Mouse (Mus musculus) ES-E14 (cell line): ENCODE measurements around the gene Bag5. TPM values are rescaled to one million over a fixed set of nuclear protein-coding genes. Genes with fewer than 3 reads are reported as not detected.

Experiments used
- DNase-seq: peaks from one replicate; pipeline ENCODE4 v3.0.0-alpha.2; 2013; ENCODE audit warnings: low read depth, low spot score
- H3K27ac ChIP-seq: 2 replicates; pipeline ENCODE4 v1.5.1; 2012; ENCODE audit warnings: low read depth, mild to moderate bottlenecking, low read length, moderate library complexity, mixed read lengths; ENCODE audit not compliant: poor library complexity, insufficient read depth, severe bottlenecking
- H3K36me3 ChIP-seq: 2 replicates; pipeline ENCODE4 v1.6.1; 2012; ENCODE audit warnings: mild to moderate bottlenecking, low read length, moderate library complexity, mixed read lengths; ENCODE audit not compliant: control insufficient read depth, poor library complexity, insufficient read depth, severe bottlenecking
- H3K4me1 ChIP-seq, 2 experiments: fragments of 150-350 bp in 1 of 2; sonication (generic) in 1 of 2; 2 replicates each; pipeline ENCODE4 v1.6.1; 2012; ENCODE audit warnings: low read length in 2 of 2, mild to moderate bottlenecking in 1 of 2, mixed read lengths in 1 of 2; ENCODE audit not compliant: control insufficient read depth in 2 of 2, insufficient read depth in 2 of 2, poor library complexity in 1 of 2
- H3K4me3 ChIP-seq, 2 experiments: fragments of 150-350 bp in 1 of 2; sonication (generic) in 1 of 2; 2 replicates each; pipeline ENCODE4 v1.5.1; 2012; ENCODE audit warnings: low read length in 2 of 2, low read depth in 1 of 2, mild to moderate bottlenecking in 1 of 2, mixed read lengths in 1 of 2; ENCODE audit not compliant: insufficient read depth in 1 of 2, poor library complexity in 1 of 2, severe bottlenecking in 1 of 2
- H3K9ac ChIP-seq: 2 replicates; pipeline ENCODE4 v1.6.1; 2012; ENCODE audit warnings: low read depth, mild to moderate bottlenecking, low read length, mixed read lengths; ENCODE audit not compliant: poor library complexity, insufficient read depth, severe bottlenecking
- H3K9me3 ChIP-seq: fragments of 150-350 bp; sonication (generic); 2 replicates; pipeline ENCODE4 v1.6.1; 2012; ENCODE audit warnings: low read depth, mild to moderate bottlenecking, low read length; ENCODE audit not compliant: control insufficient read depth, insufficient read depth
- CHD2 ChIP-seq: IDR thresholded peaks from 2 replicates; pipeline ENCODE4 v1.6.1; 2014; ENCODE audit warnings: mild to moderate bottlenecking, low read depth, low read length, inconsistent platforms
- HCFC1 ChIP-seq: IDR thresholded peaks from 2 replicates; pipeline ENCODE4 v1.6.1; 2012; ENCODE audit warnings: low read length, inconsistent platforms, borderline replicate concordance; ENCODE audit not compliant: insufficient read depth
- MAFK ChIP-seq: IDR thresholded peaks from 2 replicates; pipeline ENCODE4 v1.6.1; 2014; ENCODE audit warnings: mild to moderate bottlenecking, low read depth, low read length, inconsistent platforms; ENCODE audit not compliant: insufficient read depth
- ZC3H11A ChIP-seq: IDR thresholded peaks from 2 replicates; pipeline ENCODE4 v1.6.1; 2012; ENCODE audit warnings: low read depth, mild to moderate bottlenecking, inconsistent platforms, low read length, borderline replicate concordance
- ZNF384 ChIP-seq: IDR thresholded peaks from 2 replicates; pipeline ENCODE4 v1.6.1; 2012; ENCODE audit warnings: low read depth, low read length, inconsistent platforms
- in situ Hi-C, 2 experiments: fragments of 600-800 bp; cut with MboI; formaldehyde crosslinking; loops; one replicate each; pipeline ENCODE4 v1.15.1; 2025; ENCODE audit warnings: low sequenced_read_pairs in 2 of 2, inconsistent platforms in 1 of 2; ENCODE audit not compliant: unreplicated experiment in 2 of 2
- total RNA-seq: library from RNA; depleted of rRNA; stranded (reverse); fragments of 300-350 nt; gene quantifications from 2 replicates; pipeline ENCODE4 v1.2.3, GENCODE M21; 2012

The Bag5 gene
- total RNA-seq, 1 experiment: 14.8 TPM

GRCm38 (mm10) chr12:111689426-111689825, 23.6 kb downstream of the Bag5 start:
- TF ChIP-seq ZC3H11A (no peak), ZNF384 (no peak), CHD2 (no peak), HCFC1 (no peak), MAFK (no peak)
- H3K9ac ChIP-seq: no peak overlapping the region
- no peaks in the 10 kb centered on the region for H3K36me3 ChIP-seq
- no peaks in the 10 kb centered on the region for H3K9me3 ChIP-seq
- in situ Hi-C loops: no loop called here
- H3K4me1 ChIP-seq: peaks cover 2 to 26% of the 10 kb centered on the region in 2 experiments; a peak in 3 of 4 replicates
- no peak overlapping the region for H3K27ac ChIP-seq
- DNase-seq: no peak
- no peak overlapping the region for H3K4me3 ChIP-seq

- Histone ChIP-seq H3K9me3 (no peaks in the 10 kb centered on the region), H3K36me3 (peaks cover 12% of the 10 kb centered on the region; the same call in 1 of the 2 replicates), H3K4me3 (no peak overlapping the region), H3K4me1 (peaks cover 0 to 15% of the 10 kb centered on the region in 2 experiments; a peak in 1 of 4 replicates), H3K9ac (no peak overlapping the region), H3K27ac (no peak overlapping the region)
- no peak for DNase-seq
- TF ChIP-seq ZC3H11A (no peak), ZNF384 (no peak), HCFC1 (no peak), CHD2 (no peak), MAFK (no peak)
- in situ Hi-C loops: no loop called here
These were observed 25.0 kb downstream of the Bag5 start for GRCm38 (mm10) chr12:111688069-111688428.

GRCm38 (mm10) chr12:111687350-111688068, 25.5 kb downstream of the Bag5 start:
- Histone ChIP-seq H3K36me3 (peaks cover 15% of the 10 kb centered on the region; the same call in 1 of the 2 replicates), H3K9me3 (no peaks in the 10 kb centered on the region), H3K9ac (no peak overlapping the region), H3K4me1 (peaks cover 0 to 13% of the 10 kb centered on the region in 2 experiments; a peak in 1 of 4 replicates), H3K4me3 (no peak overlapping the region), H3K27ac (no peak overlapping the region)
- TF ChIP-seq HCFC1 (no peak), MAFK (no peak), ZC3H11A (no peak), CHD2 (no peak), ZNF384 (no peak)
- in situ Hi-C loops: no loop called here
- no peak for DNase-seq

GRCm38 (mm10) chr12:111686390-111686789, 26.7 kb downstream of the Bag5 start:
- peaks cover 19% of the 10 kb centered on the region; the same call in 1 of the 2 replicates for H3K36me3 ChIP-seq
- in situ Hi-C loops: no loop called here
- H3K9ac ChIP-seq: no peak overlapping the region
- TF ChIP-seq HCFC1: no peak
- DNase-seq: no peak
- H3K4me3 ChIP-seq: no peak overlapping the region
- peaks cover 0 to 12% of the 10 kb centered on the region in 2 experiments; a peak in 1 of 4 replicates for H3K4me1 ChIP-seq
- no peaks in the 10 kb centered on the region for H3K9me3 ChIP-seq
- H3K27ac ChIP-seq: no peak overlapping the region

- Histone ChIP-seq H3K27ac (no peak overlapping the region), H3K9me3 (no peaks in the 10 kb centered on the region), H3K4me1 (peaks cover 0 to 18% of the 10 kb centered on the region in 2 experiments; a peak in 2 of 4 replicates), H3K4me3 (no peak overlapping the region), H3K36me3 (peaks cover 38% of the 10 kb centered on the region), H3K9ac (no peak overlapping the region)
- TF ChIP-seq ZNF384: no peak
- DNase-seq: no peak
- in situ Hi-C loops: no loop called here
These were observed 30.3 kb downstream of the Bag5 start for GRCm38 (mm10) chr12:111682806-111683205.
